Mouse (Mus musculus) embryonic fibroblast, embryonic 13.5 days (primary cell): ENCODE measurements at regions not wholly inside any gene's neighbourhood (a gene's known extent, or its start where the extent isn't known, plus 50 kb on each side); places are given as distances from the start of the nearest gene placed in this dataset.

Experiments
- CTCF ChIP-seq: IDR thresholded peaks from 2 replicates; pipeline ENCODE4 v1.5.1; 2011; ENCODE audit warnings: mild to moderate bottlenecking, control low read depth, low read length, moderate library complexity, borderline replicate concordance; ENCODE audit not compliant: insufficient read depth
- POLR2A ChIP-seq: IDR thresholded peaks from 2 replicates; pipeline ENCODE4 v1.6.1; 2011; ENCODE audit warnings: low read depth, mild to moderate bottlenecking, control low read depth, low read length, moderate library complexity

GRCm38 (mm10) chr13:70454592-70455390 is 182.6 kb downstream of the Ice1 start:
- TF ChIP-seq POLR2A (no peak), CTCF (no peak)
